Mouse (Mus musculus) heart, embryonic 16.5 days (tissue): Measurements from ENCODE around the gene Pbld2. TPM values are rescaled to one million over a fixed set of nuclear protein-coding genes. Genes with fewer than 3 reads are reported as not detected.

Source experiments
- ATAC-seq: fragments of 200-750 bp; cut with Nextera tagmentation; replicated peaks from 2 replicates; pipeline ENCODE4 v1.8.0; 2017; ENCODE audit warnings: moderate number of reproducible peaks; ENCODE audit not compliant: insufficient read depth, low FRiP score; ENCODE audit errors: extremely low read depth
- H3K27ac ChIP-seq: fragments of 300-500 bp; sonication (generic); 2 replicates; pipeline ENCODE4 v1.5.1; 2014; ENCODE audit warnings: mild to moderate bottlenecking, low read length, control low read depth, moderate library complexity
- H3K27me3 ChIP-seq: fragments of 300-500 bp; sonication (generic); 2 replicates; pipeline ENCODE4 v1.6.1; 2014; ENCODE audit warnings: low read length, mixed read lengths; ENCODE audit not compliant: control insufficient read depth, insufficient read depth
- H3K36me3 ChIP-seq: fragments of 300-500 bp; sonication (generic); 2 replicates; pipeline ENCODE4 v1.6.1; 2014; ENCODE audit not compliant: control insufficient read depth, insufficient read depth
- H3K4me1 ChIP-seq: fragments of 300-500 bp; sonication (generic); 2 replicates; pipeline ENCODE4 v1.6.1; 2014; ENCODE audit warnings: low read length, mixed read lengths; ENCODE audit not compliant: control insufficient read depth, insufficient read depth
- H3K4me2 ChIP-seq: fragments of 300-500 bp; sonication (generic); 2 replicates; pipeline ENCODE4 v1.6.1; 2014; ENCODE audit warnings: low read depth, mild to moderate bottlenecking, control low read depth, low read length
- H3K4me3 ChIP-seq: fragments of 300-500 bp; sonication (generic); 2 replicates; pipeline ENCODE4 v1.5.1; 2014; ENCODE audit warnings: mild to moderate bottlenecking, control low read depth, low read length
- H3K9ac ChIP-seq: fragments of 300-500 bp; sonication (generic); 2 replicates; pipeline ENCODE4 v1.6.1; 2014; ENCODE audit warnings: low read length, control low read depth
- H3K9me3 ChIP-seq: fragments of 300-500 bp; sonication (generic); replicated peaks from 2 replicates; pipeline ENCODE4 v1.6.1; 2016; ENCODE audit warnings: low read length; ENCODE audit not compliant: control insufficient read depth
- WGBS: fragments of 180-500 bp; shearing (Covaris S2); extraction: QIAGEN DNeasy Blood & Tissue Kit; methylation state at CpG from one replicate; pipeline ENCODE4 v1.1.7; 2014; 5-methylcytosine and 5-hydroxymethylcytosine counted together
- polyA plus RNA-seq: library from polyadenylated mRNA; unstranded; fragments of >200 nt; fragmentation: Nextera tagmentation; extraction: Ambion mirVana; gene quantifications from 2 replicates; pipeline ENCODE4 v1.2.1, GENCODE M21; 2015

The Pbld2 gene
- polyA plus RNA-seq, 1 experiment from 2014 or later = 0.89 TPM

GRCm38 (mm10) chr10:63063365-63063764 lies 39.2 kb downstream of the Pbld2 start:
- Histone ChIP-seq H3K4me1 (peaks cover 7% of the 10 kb centered on the region), H3K27me3 (no peaks in the 10 kb centered on the region), H3K4me2 (no peak overlapping the region), H3K4me3 (no peak overlapping the region), H3K9me3 (no peaks in the 10 kb centered on the region), H3K9ac (no peak overlapping the region), H3K36me3 (no peaks in the 10 kb centered on the region), H3K27ac (no peak overlapping the region)
- ATAC-seq = no peak
- WGBS = 73% methylated on average over 7 of the region's 7 CpGs

- no peak for ATAC-seq
These were observed 40.4 kb downstream of the Pbld2 start for GRCm38 (mm10) chr10:63064516-63064915.

GRCm38 (mm10) chr10:63065561-63065960 lies 41.4 kb downstream of the Pbld2 start:
- Histone ChIP-seq H3K9ac (no peak overlapping the region), H3K9me3 (no peaks in the 10 kb centered on the region), H3K27me3 (no peaks in the 10 kb centered on the region), H3K36me3 (no peaks in the 10 kb centered on the region), H3K4me3 (no peak overlapping the region), H3K4me2 (no peak overlapping the region), H3K4me1 (0 out of 2 replicates have a peak, but pooled peaks cover 3% of the 10 kb centered on the region), H3K27ac (no peak overlapping the region)
- 63% methylated on average over 8 of the region's 8 CpGs for WGBS
- no peak for ATAC-seq

More at GRCm38 (mm10) chr10:63064516-63064915, 40.4 kb downstream of the Pbld2 start:
- Histone ChIP-seq H3K27me3 (no peaks in the 10 kb centered on the region), H3K9ac (no peak overlapping the region), H3K36me3 (no peaks in the 10 kb centered on the region), H3K4me1 (peaks cover 7% of the 10 kb centered on the region), H3K4me2 (no peak overlapping the region), H3K4me3 (no peak overlapping the region), H3K27ac (no peak overlapping the region), H3K9me3 (no peaks in the 10 kb centered on the region)
- 80% methylated on average over 9 of the region's 9 CpGs for WGBS

GRCm38 (mm10) chr10:63065988-63066387 lies 41.9 kb downstream of the Pbld2 start:
- WGBS = 10% methylated on average over 5 of the region's 5 CpGs
- Histone ChIP-seq H3K4me1 (no peaks in the 10 kb centered on the region), H3K4me2 (no peak overlapping the region), H3K27me3 (no peaks in the 10 kb centered on the region), H3K9me3 (no peaks in the 10 kb centered on the region), H3K4me3 (no peak overlapping the region), H3K27ac (no peak overlapping the region), H3K9ac (no peak overlapping the region), H3K36me3 (no peaks in the 10 kb centered on the region)
- ATAC-seq = 0 out of 2 replicates have a peak, but pooled peaks have one; percentile 71

GRCm38 (mm10) chr10:63086304-63086703 lies 62.2 kb downstream of the Pbld2 start:
- WGBS = 66% methylated on average over 10 of the region's 10 CpGs
- Histone ChIP-seq H3K4me3 (no peak overlapping the region), H3K4me1 (peaks cover 8% of the 10 kb centered on the region), H3K27ac (no peak overlapping the region), H3K9me3 (no peaks in the 10 kb centered on the region), H3K36me3 (no peaks in the 10 kb centered on the region), H3K9ac (no peak overlapping the region), H3K4me2 (no peak overlapping the region), H3K27me3 (no peaks in the 10 kb centered on the region; the same call in 1 of the 2 replicates)
- ATAC-seq = no peak

GRCm38 (mm10) chr10:63089103-63089757 lies 65.1 kb downstream of the Pbld2 start:
- Histone ChIP-seq H3K27ac (no peak overlapping the region), H3K4me3 (peak overlapping the region; percentile 48), H3K27me3 (no peaks in the 10 kb centered on the region; the same call in 1 of the 2 replicates), H3K4me1 (peaks cover 8% of the 10 kb centered on the region), H3K9me3 (no peaks in the 10 kb centered on the region), H3K9ac (peak overlapping the region; percentile 59), H3K36me3 (no peaks in the 10 kb centered on the region), H3K4me2 (peak overlapping the region; percentile 77)
- 53% methylated on average over 8 of the region's 8 CpGs for WGBS
- ATAC-seq = no peak

- no peaks in the 10 kb centered on the region for H3K36me3 ChIP-seq
- peak overlapping the region; percentile 77 for H3K4me2 ChIP-seq
- 7% methylated on average over 26 of the region's 26 CpGs for WGBS
- H3K9ac ChIP-seq = peak overlapping the region; percentile 59
- no peak; the same call in 1 of the 2 replicates for ATAC-seq
- no peaks in the 10 kb centered on the region; the same call in 1 of the 2 replicates for H3K27me3 ChIP-seq
- peak overlapping the region; percentile 48 for H3K4me3 ChIP-seq
- H3K27ac ChIP-seq = no peak overlapping the region
- no peaks in the 10 kb centered on the region for H3K9me3 ChIP-seq
- H3K4me1 ChIP-seq = peaks cover 8% of the 10 kb centered on the region
These were observed 65.8 kb downstream of the Pbld2 start for GRCm38 (mm10) chr10:63089758-63090571.

GRCm38 (mm10) chr10:63091915-63092314 lies 67.8 kb downstream of the Pbld2 start:
- H3K27ac ChIP-seq = no peak overlapping the region
- no peaks in the 10 kb centered on the region; the same call in 1 of the 2 replicates for H3K27me3 ChIP-seq
- no peak overlapping the region for H3K4me3 ChIP-seq
- WGBS = 80% methylated on average over 7 of the region's 7 CpGs
- H3K4me2 ChIP-seq = no peak overlapping the region
- no peak overlapping the region for H3K9ac ChIP-seq
- H3K36me3 ChIP-seq = no peaks in the 10 kb centered on the region
- H3K9me3 ChIP-seq = no peaks in the 10 kb centered on the region
- ATAC-seq = no peak
- peaks cover 8% of the 10 kb centered on the region for H3K4me1 ChIP-seq
